Mouse (Mus musculus) midbrain, embryonic 13.5 days (tissue): ENCODE measurements around the gene Anapc11. TPM values are rescaled to one million over a fixed set of nuclear protein-coding genes. Genes with fewer than 3 reads are reported as not detected.
A peak's percentile ranks its signal among the peaks of the same experiment; 100 is the strongest.

Experiments
- ATAC-seq: fragments of 200-750 bp; cut with Nextera tagmentation; 2 replicates; pipeline ENCODE4 v1.8.0; 2017; ENCODE audit warnings: mild to moderate bottlenecking, moderate TSS enrichment, moderate library complexity
- H3K27ac ChIP-seq: fragments of 300-500 bp; sonication (generic); 2 replicates; pipeline ENCODE4 v1.5.1; 2015; ENCODE audit warnings: inconsistent platforms, mild to moderate bottlenecking, moderate library complexity
- H3K27me3 ChIP-seq: fragments of 300-500 bp; sonication (generic); 2 replicates; pipeline ENCODE4 v1.6.1; 2015; ENCODE audit warnings: mild to moderate bottlenecking, inconsistent platforms
- H3K36me3 ChIP-seq: fragments of 300-500 bp; sonication (generic); 2 replicates; pipeline ENCODE4 v1.6.1; 2015; ENCODE audit warnings: mild to moderate bottlenecking, inconsistent platforms
- H3K4me1 ChIP-seq: fragments of 300-500 bp; sonication (generic); replicated peaks from 2 replicates; pipeline ENCODE4 v1.6.1; 2015; ENCODE audit warnings: inconsistent platforms
- H3K4me2 ChIP-seq: fragments of 300-500 bp; sonication (generic); replicated peaks from 2 replicates; pipeline ENCODE4 v1.6.1; 2015; ENCODE audit warnings: moderate library complexity, mild to moderate bottlenecking, inconsistent platforms
- H3K4me3 ChIP-seq: fragments of 300-500 bp; sonication (generic); replicated peaks from 2 replicates; pipeline ENCODE4 v1.5.1; 2015; ENCODE audit warnings: mild to moderate bottlenecking, inconsistent platforms
- H3K9ac ChIP-seq: fragments of 300-500 bp; sonication (generic); replicated peaks from 2 replicates; pipeline ENCODE4 v1.6.1; 2015; ENCODE audit warnings: mild to moderate bottlenecking, inconsistent platforms
- H3K9me3 ChIP-seq: fragments of 300-500 bp; sonication (generic); 2 replicates; pipeline ENCODE4 v1.6.1; 2016; ENCODE audit warnings: mild to moderate bottlenecking, inconsistent platforms
- WGBS: fragments of 180-500 bp; shearing (Covaris S2); methylation state at CpG from one replicate; pipeline ENCODE4 v1.1.7; 2015; 5-methylcytosine and 5-hydroxymethylcytosine counted together
- polyA plus RNA-seq: library from polyadenylated mRNA; unstranded; fragments of >200 nt; fragmentation: Nextera tagmentation; extraction: Ambion mirVana; gene quantifications from 2 replicates; pipeline ENCODE4 v1.2.1, GENCODE M21; 2015

Gene Anapc11
- polyA plus RNA-seq, 1 experiment from 2014 or later = 183 TPM

GRCm38 (mm10) chr11:120588531-120588930 lies 9.7 kb upstream of the Anapc11 start:
- WGBS = 96% methylated on average over 6 of the region's 6 CpGs
- H3K4me2 ChIP-seq = no peak overlapping the region
- no peak for ATAC-seq
- no peak overlapping the region for H3K4me3 ChIP-seq
- no peak overlapping the region for H3K27ac ChIP-seq
- no peaks in the 10 kb centered on the region for H3K27me3 ChIP-seq
- H3K9me3 ChIP-seq = no peaks in the 10 kb centered on the region
- no peaks in the 10 kb centered on the region for H3K4me1 ChIP-seq
- peaks cover 93% of the 10 kb centered on the region for H3K36me3 ChIP-seq
- H3K9ac ChIP-seq = no peak overlapping the region

GRCm38 (mm10) chr11:120597240-120598235 lies 683 bp upstream of the Anapc11 start:
- ATAC-seq = peak; percentile 81
- Histone ChIP-seq H3K36me3 (peaks cover 62% of the 10 kb centered on the region), H3K27ac (peak overlapping the region; percentile 90), H3K27me3 (no peaks in the 10 kb centered on the region), H3K4me2 (peak overlapping the region; percentile 98), H3K4me3 (peak overlapping the region; percentile 99), H3K4me1 (peaks cover 31% of the 10 kb centered on the region), H3K9me3 (no peaks in the 10 kb centered on the region), H3K9ac (peak overlapping the region; percentile 99)
- WGBS = 6% methylated on average over 90 of the region's 99 CpGs

GRCm38 (mm10) chr11:120598990-120599549 lies 849 bp downstream of the Anapc11 start:
- Histone ChIP-seq H3K36me3 (peaks cover 62% of the 10 kb centered on the region), H3K27ac (no peak overlapping the region)
- no peak for ATAC-seq

GRCm38 (mm10) chr11:120600716-120601115 lies 2.5 kb downstream of the Anapc11 start:
- no peak overlapping the region for H3K4me2 ChIP-seq
- 95% methylated on average over 3 of the region's 3 CpGs for WGBS
- H3K27me3 ChIP-seq = no peaks in the 10 kb centered on the region
- H3K4me1 ChIP-seq = peaks cover 31% of the 10 kb centered on the region
- H3K4me3 ChIP-seq = no peak overlapping the region
- no peaks in the 10 kb centered on the region for H3K9me3 ChIP-seq
- H3K9ac ChIP-seq = no peak overlapping the region
- ATAC-seq = no peak
- H3K27ac ChIP-seq = no peak overlapping the region
- peaks cover 64% of the 10 kb centered on the region for H3K36me3 ChIP-seq

More at GRCm38 (mm10) chr11:120598990-120599549, 849 bp downstream of the Anapc11 start:
- WGBS = 50% methylated on average over 17 of the region's 17 CpGs
- H3K9me3 ChIP-seq = no peaks in the 10 kb centered on the region
- peaks cover 31% of the 10 kb centered on the region for H3K4me1 ChIP-seq
- no peaks in the 10 kb centered on the region for H3K27me3 ChIP-seq
- H3K4me2 ChIP-seq = peak overlapping the region; percentile 65
- peak overlapping the region; percentile 99 for H3K9ac ChIP-seq
- H3K4me3 ChIP-seq = peak overlapping the region; percentile 99

GRCm38 (mm10) chr11:120603545-120603944 lies 5.3 kb downstream of the Anapc11 start:
- Histone ChIP-seq H3K4me3 (no peak overlapping the region), H3K9me3 (no peaks in the 10 kb centered on the region), H3K27me3 (0 out of 2 replicates have a peak, but pooled peaks cover 5% of the 10 kb centered on the region), H3K4me1 (peaks cover 25% of the 10 kb centered on the region), H3K4me2 (no peak overlapping the region), H3K36me3 (peaks cover 63% of the 10 kb centered on the region), H3K9ac (no peak overlapping the region), H3K27ac (no peak overlapping the region)
- 77% methylated on average over 2 of the region's 2 CpGs for WGBS
- ATAC-seq = no peak

GRCm38 (mm10) chr11:120605667-120606066 lies 7.4 kb downstream of the Anapc11 start:
- H3K27ac ChIP-seq = no peak overlapping the region
- no peak overlapping the region for H3K4me2 ChIP-seq
- H3K9me3 ChIP-seq = no peaks in the 10 kb centered on the region
- H3K4me3 ChIP-seq = no peak overlapping the region
- H3K36me3 ChIP-seq = peaks cover 76% of the 10 kb centered on the region
- H3K9ac ChIP-seq = no peak overlapping the region
- H3K4me1 ChIP-seq = peaks cover 18% of the 10 kb centered on the region
- ATAC-seq = no peak
- 94% methylated on average over 7 of the region's 7 CpGs for whole genome bisulfite sequencing
- H3K27me3 ChIP-seq = peaks cover 17% of the 10 kb centered on the region; the same call in 1 of the 2 replicates

GRCm38 (mm10) chr11:120606764-120607163 lies 8.5 kb downstream of the Anapc11 start:
- WGBS = 79% methylated on average over 4 of the region's 4 CpGs
- H3K9ac ChIP-seq = no peak overlapping the region

GRCm38 (mm10) chr11:120608241-120609034 lies 10.2 kb downstream of the Anapc11 start, which contains the start of gene Npb:
TSS of gene Npb (plus strand) at chr11:120608477.
- H3K36me3 ChIP-seq = peaks cover 78% of the 10 kb centered on the region

More at GRCm38 (mm10) chr11:120606764-120607163, 8.5 kb downstream of the Anapc11 start:
- Histone ChIP-seq H3K9me3 (no peaks in the 10 kb centered on the region), H3K4me2 (no peak overlapping the region), H3K36me3 (peaks cover 78% of the 10 kb centered on the region), H3K27me3 (peaks cover 17% of the 10 kb centered on the region; the same call in 1 of the 2 replicates), H3K4me1 (peaks cover 18% of the 10 kb centered on the region), H3K4me3 (no peak overlapping the region), H3K27ac (no peak overlapping the region)
- no peak for ATAC-seq

GRCm38 (mm10) chr11:120609250-120609649 lies 11.0 kb downstream of the Anapc11 start:
- WGBS = 32% methylated on average over 8 of the region's 8 CpGs
- no peak overlapping the region for H3K9ac ChIP-seq

More at GRCm38 (mm10) chr11:120608241-120609034, 10.2 kb downstream of the Anapc11 start, which contains the start of gene Npb:
- 7% methylated on average over 45 of the region's 45 CpGs for WGBS
- Histone ChIP-seq H3K27ac (no peak within 1 kb of the TSS), H3K9ac (peak within 1 kb of the TSS; percentile 54), H3K4me3 (peak within 1 kb of the TSS; percentile 20; the same call in 1 of the 2 replicates), H3K4me1 (peaks cover 18% of the 10 kb centered on the region), H3K9me3 (no peaks in the 10 kb centered on the region), H3K4me2 (peak within 1 kb of the TSS; percentile 43), H3K27me3 (peaks cover 17% of the 10 kb centered on the region; the same call in 1 of the 2 replicates)
- ATAC-seq = 0 out of 2 replicates have a peak, but pooled peaks have one; percentile 19

GRCm38 (mm10) chr11:120610477-120611046 lies 12.3 kb downstream of the Anapc11 start:
- Histone ChIP-seq H3K27ac (no peak overlapping the region), H3K9ac (no peak overlapping the region), H3K4me1 (peaks cover 27% of the 10 kb centered on the region), H3K4me3 (no peak overlapping the region), H3K36me3 (peaks cover 75% of the 10 kb centered on the region), H3K9me3 (no peaks in the 10 kb centered on the region), H3K4me2 (no peak overlapping the region), H3K27me3 (peaks cover 17% of the 10 kb centered on the region; the same call in 1 of the 2 replicates)
- WGBS = 76% methylated on average over 9 of the region's 9 CpGs
- no peak for ATAC-seq

More at GRCm38 (mm10) chr11:120609250-120609649, 11.0 kb downstream of the Anapc11 start:
- H3K27ac ChIP-seq = no peak overlapping the region
- H3K4me3 ChIP-seq = no peak overlapping the region
- H3K4me1 ChIP-seq = peaks cover 20% of the 10 kb centered on the region
- peaks cover 78% of the 10 kb centered on the region for H3K36me3 ChIP-seq
- H3K27me3 ChIP-seq = peaks cover 17% of the 10 kb centered on the region; the same call in 1 of the 2 replicates
- no peak overlapping the region for H3K4me2 ChIP-seq
- no peaks in the 10 kb centered on the region for H3K9me3 ChIP-seq
- ATAC-seq = no peak

- Histone ChIP-seq H3K36me3 (peaks cover 61% of the 10 kb centered on the region), H3K9me3 (no peaks in the 10 kb centered on the region), H3K27me3 (peaks cover 17% of the 10 kb centered on the region; the same call in 1 of the 2 replicates), H3K27ac (no peak overlapping the region), H3K4me3 (no peak overlapping the region), H3K4me2 (no peak overlapping the region), H3K9ac (no peak overlapping the region), H3K4me1 (peaks cover 43% of the 10 kb centered on the region)
- ATAC-seq = peak; percentile 18; the same call in 1 of the 2 replicates
- WGBS = 54% methylated on average over 6 of the region's 6 CpGs
Measured at GRCm38 (mm10) chr11:120612763-120613162, 14.5 kb downstream of the Anapc11 start.
